Mouse (Mus musculus) G1E-ER4 (cell line): ENCODE results near the gene Tex44. TPM values are rescaled to one million over a fixed set of nuclear protein-coding genes. Genes with fewer than 3 reads are reported as not detected.

ENCODE experiments used
- GATA1 ChIP-seq: IDR thresholded peaks from one replicate; pipeline ENCODE4 v1.8.0; 2012; ENCODE audit warnings: low read length, inconsistent platforms
- polyA plus RNA-seq: library from polyadenylated mRNA; stranded (reverse); fragments of >175 nt; gene quantifications from 2 replicates; pipeline ENCODE4 v1.2.3, GENCODE M21; 2012

Gene Tex44
- polyA plus RNA-seq, 1 experiment = not detected

DNA sequence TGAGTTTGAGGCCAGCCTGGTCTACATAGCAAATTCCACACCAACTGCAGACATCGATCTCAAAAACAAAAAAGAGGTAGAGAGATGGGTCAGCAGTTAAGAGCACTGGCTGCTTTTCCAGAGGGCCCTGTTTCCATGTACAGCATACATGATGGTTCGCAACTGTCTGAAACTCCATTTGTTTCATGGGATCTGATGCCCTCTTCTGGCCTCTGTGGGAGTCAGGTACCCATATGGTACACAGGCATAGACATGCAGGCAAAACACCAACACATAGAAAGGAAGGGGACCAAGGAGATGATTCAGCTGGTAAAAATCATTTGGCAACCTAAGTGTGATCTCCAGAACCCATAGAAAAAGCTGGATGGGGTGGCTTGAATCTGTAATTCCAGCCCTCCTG lies 12.4 kb downstream of the Tex44 start:
- no peak for TF ChIP-seq GATA1

DNA sequence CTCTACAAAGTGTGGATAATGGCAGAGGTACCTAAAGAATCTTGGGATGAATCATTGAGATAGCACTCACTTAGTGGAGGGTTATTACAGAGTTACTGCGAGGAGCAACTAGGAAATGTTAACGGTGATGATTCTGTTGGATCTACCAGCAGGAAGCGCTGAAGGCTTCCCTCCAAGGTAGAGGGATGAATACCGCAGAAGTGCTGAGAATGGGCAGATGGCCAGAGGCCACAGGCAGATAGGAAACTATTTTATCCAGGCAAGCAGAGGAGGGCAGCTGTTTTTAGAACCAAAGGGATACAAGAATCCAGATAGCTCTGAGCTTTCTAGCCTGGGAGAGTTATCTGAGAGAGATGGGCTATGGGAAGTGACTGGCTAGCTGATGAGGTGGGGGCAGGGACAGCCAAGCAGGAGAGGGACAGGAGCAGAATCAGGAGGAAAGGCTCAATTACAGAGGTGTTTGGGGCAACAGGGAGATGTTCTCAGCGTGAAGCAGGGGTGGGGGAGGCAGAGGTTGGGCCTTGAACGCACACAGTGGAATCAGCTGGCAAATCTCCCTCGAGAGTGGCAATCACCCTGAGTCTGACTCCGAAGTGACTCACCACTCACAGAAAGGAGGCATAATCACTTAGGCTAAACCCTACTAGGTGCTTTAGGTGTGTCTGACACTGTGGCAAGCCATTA lies 13.5 kb downstream of the Tex44 start:
- peak; percentile 68 for TF ChIP-seq GATA1

DNA sequence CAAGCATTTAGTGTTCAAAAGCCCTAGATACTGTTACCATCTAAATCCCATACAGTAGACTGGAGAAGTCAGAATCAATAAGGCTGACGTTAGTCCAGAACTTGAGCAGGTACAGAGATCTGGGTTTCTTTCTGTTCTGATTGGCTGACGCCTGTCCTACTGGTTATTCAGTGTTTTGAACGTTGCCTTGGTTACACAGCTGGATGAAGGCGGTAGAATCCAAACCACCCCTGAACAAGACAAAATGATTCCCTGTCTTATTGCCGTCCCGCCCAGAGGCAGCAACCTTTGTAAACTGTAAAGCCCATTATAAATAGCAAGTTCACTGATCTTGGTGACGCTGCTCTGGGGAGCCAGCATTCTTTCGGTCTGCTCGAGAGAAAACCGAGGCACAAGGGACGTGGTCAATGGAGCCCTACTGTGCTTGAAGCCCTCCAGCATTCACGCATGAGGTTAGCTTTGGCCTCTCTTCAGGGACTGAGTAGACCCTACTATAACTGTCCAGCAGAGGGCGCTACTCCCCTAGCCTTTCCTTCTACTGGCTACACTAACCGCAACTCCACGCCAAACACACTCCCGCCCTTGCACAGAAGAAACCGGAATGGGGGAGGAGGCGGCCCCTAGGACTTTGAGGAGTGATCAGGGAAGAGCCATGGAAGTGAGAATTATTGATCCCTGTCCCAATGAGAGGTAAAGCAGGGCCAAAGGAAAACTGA lies 14.2 kb downstream of the Tex44 start:
- TF ChIP-seq GATA1 = no peak

DNA sequence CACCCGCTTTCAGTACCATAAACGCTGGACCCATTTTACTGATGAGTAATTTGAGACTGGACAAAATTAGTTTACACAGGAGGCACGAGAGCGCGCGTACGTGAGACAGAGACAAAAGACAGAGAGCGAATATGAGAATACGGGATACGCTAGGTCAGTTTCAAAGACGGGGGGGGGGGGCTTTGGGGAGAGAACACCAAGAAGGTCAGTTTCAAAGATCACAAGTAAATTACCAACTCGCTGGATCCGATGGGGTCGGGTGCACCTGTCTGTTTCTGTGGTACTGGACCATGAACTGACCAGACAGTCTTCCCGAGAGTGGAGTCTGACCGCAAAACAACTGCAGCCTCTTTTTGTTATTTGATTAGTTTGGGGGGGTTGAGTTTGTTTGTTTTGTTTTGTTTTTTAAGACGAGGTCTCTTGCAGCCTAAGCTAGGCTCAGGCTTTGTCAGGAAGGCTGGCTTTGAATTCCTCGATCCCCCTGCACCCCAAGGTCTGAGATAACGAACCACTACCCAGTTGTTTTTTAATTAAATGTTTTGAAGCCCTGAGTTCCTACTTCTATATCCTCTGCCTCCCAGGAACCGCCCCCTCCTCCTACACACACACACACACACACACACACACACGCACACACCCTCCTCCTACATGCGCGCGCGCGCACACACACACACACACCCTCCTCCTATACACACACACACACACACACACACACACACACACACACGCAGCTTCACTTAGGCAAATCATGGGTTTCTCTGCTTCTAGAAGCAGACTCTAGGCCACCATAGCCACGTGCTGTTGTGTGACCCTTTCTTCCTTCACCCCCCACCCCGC lies 15.0 kb downstream of the Tex44 start:
- no peak for TF ChIP-seq GATA1

DNA sequence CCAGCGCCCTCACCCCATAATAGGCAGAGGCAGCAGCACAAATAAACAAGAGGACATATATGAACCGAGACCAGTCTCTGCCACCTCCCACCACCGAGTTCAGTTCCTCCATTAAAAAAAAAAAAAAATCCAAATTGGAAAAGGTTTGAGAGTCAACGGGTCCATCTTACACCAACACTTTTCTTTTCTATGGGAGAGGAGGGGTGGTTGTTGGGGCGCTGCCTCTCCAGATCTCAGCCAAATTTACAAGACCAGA lies 15.5 kb downstream of the Tex44 start:
- no peak for TF ChIP-seq GATA1

DNA sequence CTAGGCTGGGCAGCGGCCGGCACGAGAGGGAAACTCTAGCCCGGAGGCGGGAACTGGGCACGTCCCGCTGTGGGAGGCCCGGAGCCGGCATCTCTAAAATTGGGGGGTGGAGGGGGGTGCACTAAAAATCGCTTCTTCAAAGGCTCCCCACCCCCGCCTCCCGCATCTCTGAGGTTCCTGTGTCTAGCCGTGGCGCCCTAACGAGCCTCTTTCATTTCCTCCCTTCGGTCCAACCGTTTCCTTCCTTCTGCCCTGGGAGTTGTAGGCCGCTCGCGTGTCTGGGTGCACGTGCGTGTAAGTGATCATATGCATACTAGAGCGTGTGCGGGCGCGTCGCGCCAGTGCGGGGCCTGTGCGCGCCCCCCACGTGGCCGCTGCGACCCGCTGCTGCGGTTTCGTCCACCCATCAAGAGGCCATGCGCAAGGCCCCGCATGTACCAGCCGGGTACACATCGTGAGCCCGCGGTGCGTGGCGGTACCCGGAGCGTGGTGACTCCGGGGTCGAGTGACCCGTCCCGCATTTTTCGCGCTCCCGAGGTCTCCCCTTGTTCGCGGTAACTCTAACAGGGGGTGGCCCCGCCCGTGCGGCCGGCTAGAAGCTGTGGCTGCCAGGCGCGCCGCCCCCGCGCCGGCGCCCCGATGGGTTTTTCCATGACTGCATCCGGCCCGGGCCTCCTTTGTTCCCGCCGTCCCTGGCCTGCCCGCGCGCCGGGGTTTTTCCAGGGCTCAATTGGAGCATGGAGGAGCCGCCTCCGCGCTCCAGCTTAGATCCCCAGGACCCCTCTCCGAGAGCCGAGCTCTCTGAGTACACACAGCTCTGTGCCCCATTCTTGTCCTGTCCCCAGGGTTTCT lies 16.1 kb downstream of the Tex44 start:
- TF ChIP-seq GATA1 = no peak

DNA sequence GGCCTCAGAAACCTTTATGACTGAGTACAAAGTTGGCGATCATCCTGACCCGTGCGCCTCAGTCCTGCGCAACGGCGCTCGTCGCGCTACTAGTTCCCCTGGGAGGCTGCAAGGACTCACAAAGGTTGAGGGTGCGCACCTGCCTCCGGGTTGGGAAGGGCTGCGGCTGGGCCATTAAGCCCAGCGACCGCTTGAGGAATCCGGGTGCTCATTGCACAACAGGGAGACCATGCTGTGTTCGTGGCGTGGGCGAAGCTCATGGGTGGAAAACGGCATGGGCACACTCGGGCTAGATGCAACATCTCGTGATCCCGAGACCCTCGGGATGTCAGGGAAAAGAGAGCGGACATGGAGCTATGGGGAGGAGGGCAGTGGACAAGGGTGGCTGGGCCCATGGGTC lies 16.7 kb downstream of the Tex44 start:
- TF ChIP-seq GATA1 = no peak

DNA sequence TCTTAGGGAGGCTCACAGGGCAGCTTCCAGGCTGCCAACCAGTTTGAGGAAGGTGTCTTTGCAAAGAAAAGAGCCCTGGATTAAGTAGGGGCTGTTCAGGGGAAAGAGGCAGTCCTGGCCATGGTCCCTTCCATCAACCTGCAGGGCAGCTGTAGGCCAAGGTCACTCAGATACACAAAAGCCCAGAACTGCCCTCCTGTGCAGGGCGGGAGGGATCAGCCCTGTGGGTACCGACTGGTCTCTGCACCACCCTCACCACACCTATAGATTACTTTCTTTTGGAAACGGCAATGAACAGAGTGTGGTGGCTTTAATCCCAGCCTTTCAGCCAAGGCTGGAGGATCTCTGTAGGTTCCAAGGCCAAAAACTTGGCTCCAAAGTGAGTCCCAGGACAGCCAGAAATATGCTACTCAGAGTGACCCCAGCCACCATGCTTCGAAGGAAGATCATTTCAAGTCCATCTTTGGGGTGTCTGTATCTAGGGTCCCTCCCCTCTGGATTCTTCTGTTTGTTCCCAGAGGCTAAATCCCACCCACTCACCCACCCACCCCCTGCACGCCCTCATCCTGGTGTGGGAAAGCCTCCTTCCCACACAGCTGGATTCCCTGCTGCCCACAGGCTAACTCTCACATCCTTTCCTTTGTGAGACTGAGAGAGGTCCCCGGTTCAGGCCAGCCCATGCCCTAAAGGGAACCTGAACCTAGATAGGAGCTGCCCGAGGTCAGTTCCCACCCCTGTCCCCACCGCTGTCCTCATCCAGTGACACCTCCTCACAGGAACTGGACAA lies 17.4 kb downstream of the Tex44 start:
- no peak for TF ChIP-seq GATA1

DNA sequence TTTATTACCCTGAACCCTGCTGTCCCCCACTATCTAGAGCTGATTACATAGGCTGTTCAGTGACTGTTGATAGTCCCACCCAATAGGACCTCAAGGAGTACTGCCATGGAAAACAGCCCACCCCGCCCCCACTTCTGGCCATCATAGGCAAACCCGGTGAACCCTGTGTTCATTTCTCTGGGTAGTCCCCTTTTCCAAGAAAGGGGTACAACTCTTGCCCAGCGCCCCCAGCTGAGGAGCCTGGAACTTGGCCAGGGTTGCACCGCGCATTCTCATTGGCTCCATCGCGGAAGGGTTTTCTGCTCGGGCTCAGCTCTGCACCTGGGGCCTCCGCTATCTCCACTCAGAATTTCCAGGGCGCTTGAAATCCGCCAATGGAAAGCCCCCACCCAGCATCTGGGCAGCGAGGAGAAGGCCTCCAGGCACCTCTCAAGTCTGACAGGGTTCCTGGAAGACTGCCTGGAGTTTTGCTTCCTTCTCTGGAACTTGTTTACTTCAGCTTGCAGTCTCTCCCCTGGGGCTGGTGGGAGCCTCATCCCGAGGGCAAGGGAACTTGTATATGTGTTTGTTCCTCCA lies 21.6 kb downstream of the Tex44 start:
- no peak for TF ChIP-seq GATA1

DNA sequence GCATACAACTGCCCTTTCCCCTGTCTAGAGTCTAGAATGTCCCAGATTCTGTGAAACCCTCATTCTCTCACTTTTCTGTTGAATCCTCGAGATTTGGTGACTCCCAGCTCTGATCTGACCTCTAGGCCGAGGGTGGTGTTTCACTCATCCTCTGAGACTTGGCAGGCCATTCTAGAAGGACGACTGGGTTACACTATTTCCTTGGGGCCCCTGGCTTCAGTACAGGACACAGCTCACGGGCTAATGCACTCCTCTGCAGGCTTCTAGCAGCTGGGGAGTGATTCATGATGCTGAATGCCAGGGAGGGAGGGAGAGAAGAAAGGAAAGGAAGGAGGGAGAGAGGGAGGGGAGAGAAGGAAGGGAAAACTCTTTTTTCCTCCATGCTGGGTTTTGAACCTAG lies 22.1 kb downstream of the Tex44 start:
- TF ChIP-seq GATA1 = no peak

DNA sequence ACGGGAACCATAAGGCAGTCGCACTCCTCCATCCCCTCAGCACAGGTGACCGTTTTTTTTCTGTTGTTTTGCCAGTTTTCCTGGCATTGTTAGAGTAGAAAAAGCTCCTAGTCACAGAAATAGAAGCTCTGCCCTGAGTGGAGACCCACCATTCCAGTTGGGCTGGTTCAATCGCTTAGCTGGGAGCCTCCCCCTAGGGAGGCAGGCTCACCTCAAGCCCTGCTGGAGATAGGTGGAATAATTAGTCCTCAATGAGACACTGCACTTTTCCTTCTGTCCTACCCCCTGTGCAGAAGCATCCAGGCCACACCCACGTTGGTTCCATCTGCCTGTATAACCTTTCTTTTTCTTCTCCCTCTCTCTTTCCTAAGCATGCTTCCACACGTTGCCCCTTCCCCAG lies 23.8 kb downstream of the Tex44 start:
- no peak for TF ChIP-seq GATA1

DNA sequence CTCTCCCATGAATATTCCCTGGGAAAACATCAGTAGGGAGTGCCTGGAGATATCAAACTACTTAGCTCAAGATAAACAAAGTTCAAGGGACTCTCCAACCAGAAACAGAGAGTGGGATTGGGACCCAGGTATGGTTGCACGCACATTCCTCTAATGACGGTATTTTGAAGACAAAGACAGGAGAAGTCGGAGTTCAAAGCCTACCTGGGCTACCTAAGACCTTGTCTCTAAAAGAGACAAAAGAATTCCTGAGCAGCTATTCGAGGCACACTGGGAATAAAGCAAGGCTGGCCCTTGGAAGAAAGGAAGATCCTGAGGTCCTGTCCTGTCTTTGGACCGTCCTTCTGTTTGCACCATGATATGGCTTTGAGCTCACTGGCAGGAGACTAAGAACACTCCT lies 26.6 kb downstream of the Tex44 start:
- TF ChIP-seq GATA1 = no peak

DNA sequence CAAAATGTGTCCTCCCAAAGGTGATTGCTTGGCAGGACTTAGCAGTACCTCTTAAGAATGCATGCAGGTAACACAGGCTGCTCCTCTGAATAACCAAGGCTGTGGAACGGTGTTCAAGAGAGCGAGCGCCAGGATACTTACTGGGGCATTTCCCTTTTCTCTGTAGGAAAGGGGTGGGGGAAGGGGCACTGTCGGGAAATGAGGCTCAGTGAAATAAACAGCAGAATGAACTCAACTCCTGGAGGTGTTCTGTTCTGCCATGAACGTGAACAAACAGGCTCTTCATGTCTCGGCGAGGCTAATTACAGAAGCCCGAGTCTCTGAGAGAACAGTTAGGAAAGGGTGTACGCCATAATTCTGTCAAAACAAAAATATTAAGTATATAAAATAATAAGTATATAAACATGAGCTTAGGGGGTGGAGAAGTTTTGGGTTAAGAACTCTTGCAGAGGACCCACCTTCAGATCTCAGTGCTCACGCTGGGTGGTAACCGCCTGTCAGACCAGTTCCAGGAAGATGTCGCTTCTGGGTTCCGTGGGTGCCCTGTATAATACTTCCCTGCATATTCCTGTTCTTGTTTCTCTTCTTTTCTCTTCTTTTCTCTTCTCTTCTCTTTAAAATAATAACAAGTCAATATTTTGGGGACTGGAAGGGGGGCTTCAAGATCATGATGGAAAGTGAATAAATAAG lies 30.9 kb downstream of the Tex44 start:
- no peak for TF ChIP-seq GATA1

DNA sequence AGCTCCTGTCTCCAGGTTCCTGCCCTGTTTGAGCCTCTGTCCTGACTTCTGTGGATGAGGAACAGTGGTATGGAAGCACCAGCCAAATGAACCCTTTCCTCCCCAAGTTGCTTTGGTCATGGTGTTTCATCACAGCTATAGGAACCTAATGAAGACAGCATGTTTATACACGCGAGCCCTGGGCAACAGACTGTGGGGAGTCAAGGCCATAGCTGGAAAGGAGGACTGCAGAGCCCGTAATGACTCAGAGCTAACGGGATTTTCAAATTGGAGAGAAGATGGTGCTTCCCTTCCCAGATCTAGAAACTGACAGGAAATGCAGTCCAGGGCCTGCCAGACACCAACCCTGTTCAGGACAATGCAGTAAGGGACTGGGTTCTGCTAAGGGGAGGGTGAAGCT lies 33.2 kb downstream of the Tex44 start:
- TF ChIP-seq GATA1 = no peak
